Mouse (Mus musculus) stomach, embryonic 14.5 days (tissue): ENCODE measurements at regions not wholly inside any gene's neighbourhood (a gene's known extent, or its start where the extent isn't known, plus 50 kb on each side); places are given as distances from the start of the nearest gene placed in this dataset.

Experiments
- ATAC-seq: fragments of 200-750 bp; cut with Nextera tagmentation; 2 replicates; pipeline ENCODE4 v1.8.0; 2017; ENCODE audit warnings: low read depth, moderate TSS enrichment; ENCODE audit not compliant: insufficient number of reproducible peaks, insufficient read depth, low FRiP score
- H3K27ac ChIP-seq: fragments of 300-500 bp; sonication (generic); 2 replicates; pipeline ENCODE4 v1.5.1; 2014; ENCODE audit warnings: mild to moderate bottlenecking, low read length, moderate library complexity, mixed read lengths
- H3K27me3 ChIP-seq: fragments of 300-500 bp; sonication (generic); 2 replicates; pipeline ENCODE4 v1.6.1; 2014; ENCODE audit warnings: low read length, control low read depth, mixed read lengths; ENCODE audit not compliant: control insufficient read depth, insufficient read depth
- H3K36me3 ChIP-seq: fragments of 300-500 bp; sonication (generic); 2 replicates; pipeline ENCODE4 v1.6.1; 2014; ENCODE audit warnings: mild to moderate bottlenecking, control low read depth, low read length, moderate library complexity, mixed read lengths; ENCODE audit not compliant: control insufficient read depth, insufficient read depth
- H3K4me1 ChIP-seq: fragments of 300-500 bp; sonication (generic); 2 replicates; pipeline ENCODE4 v1.6.1; 2014; ENCODE audit warnings: low read length, control low read depth, mixed read lengths; ENCODE audit not compliant: control insufficient read depth, insufficient read depth
- H3K4me2 ChIP-seq: fragments of 300-500 bp; sonication (generic); replicated peaks from 2 replicates; pipeline ENCODE4 v1.6.1; 2014; ENCODE audit warnings: low read depth, low read length, control low read depth
- H3K4me3 ChIP-seq: fragments of 300-500 bp; sonication (generic); 2 replicates; pipeline ENCODE4 v1.5.1; 2014; ENCODE audit warnings: low read depth, low read length, control low read depth
- H3K9ac ChIP-seq: fragments of 300-500 bp; sonication (generic); replicated peaks from 2 replicates; pipeline ENCODE4 v1.6.1; 2014; ENCODE audit warnings: low read depth, mild to moderate bottlenecking, control low read depth, low read length, moderate library complexity, mixed read lengths
- H3K9me3 ChIP-seq: fragments of 300-500 bp; sonication (generic); 2 replicates; pipeline ENCODE4 v1.6.1; 2016; ENCODE audit warnings: low read depth, low read length, control low read depth; ENCODE audit not compliant: control insufficient read depth
- WGBS: fragments of 180-500 bp; shearing (Covaris S2); extraction: QIAGEN DNeasy Blood & Tissue Kit; methylation state at CpG from one replicate; pipeline ENCODE4 v1.1.7; 2014; 5-methylcytosine and 5-hydroxymethylcytosine counted together

DNA sequence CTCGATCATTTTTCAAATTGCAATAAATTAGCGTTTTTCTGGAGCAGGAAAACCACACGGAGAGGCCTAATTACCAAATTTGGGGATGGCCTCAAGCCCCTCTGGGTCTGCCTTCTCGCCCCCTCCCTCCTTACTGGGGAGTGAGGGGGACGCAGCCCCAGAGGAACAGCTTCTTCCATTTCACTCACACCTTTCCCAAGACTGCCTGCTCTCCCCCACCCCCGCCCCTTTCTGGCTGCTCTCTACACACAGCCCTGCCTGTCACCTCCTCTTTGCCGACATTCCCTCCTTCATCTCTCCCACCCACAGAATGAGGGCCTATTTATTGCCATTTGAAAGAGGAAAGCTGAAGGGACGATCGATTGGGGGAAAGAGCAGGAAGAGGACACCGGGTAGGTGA is 97.2 kb upstream of the Pja1 start:
- Histone ChIP-seq H3K36me3 (no peaks in the 10 kb centered on the region), H3K27me3 (no peaks in the 10 kb centered on the region), H3K9me3 (no peaks in the 10 kb centered on the region), H3K9ac (no peak overlapping the region), H3K4me2 (peak overlapping the region; percentile 25; the same call in 1 of the 2 replicates), H3K4me1 (no peaks in the 10 kb centered on the region), H3K4me3 (no peak overlapping the region), H3K27ac (peak overlapping the region; percentile 29; the same call in 1 of the 2 replicates)
- peak; percentile 42; the same call in 1 of the 2 replicates for ATAC-seq
- 27% methylated on average over 10 of the region's 10 CpGs for WGBS

DNA sequence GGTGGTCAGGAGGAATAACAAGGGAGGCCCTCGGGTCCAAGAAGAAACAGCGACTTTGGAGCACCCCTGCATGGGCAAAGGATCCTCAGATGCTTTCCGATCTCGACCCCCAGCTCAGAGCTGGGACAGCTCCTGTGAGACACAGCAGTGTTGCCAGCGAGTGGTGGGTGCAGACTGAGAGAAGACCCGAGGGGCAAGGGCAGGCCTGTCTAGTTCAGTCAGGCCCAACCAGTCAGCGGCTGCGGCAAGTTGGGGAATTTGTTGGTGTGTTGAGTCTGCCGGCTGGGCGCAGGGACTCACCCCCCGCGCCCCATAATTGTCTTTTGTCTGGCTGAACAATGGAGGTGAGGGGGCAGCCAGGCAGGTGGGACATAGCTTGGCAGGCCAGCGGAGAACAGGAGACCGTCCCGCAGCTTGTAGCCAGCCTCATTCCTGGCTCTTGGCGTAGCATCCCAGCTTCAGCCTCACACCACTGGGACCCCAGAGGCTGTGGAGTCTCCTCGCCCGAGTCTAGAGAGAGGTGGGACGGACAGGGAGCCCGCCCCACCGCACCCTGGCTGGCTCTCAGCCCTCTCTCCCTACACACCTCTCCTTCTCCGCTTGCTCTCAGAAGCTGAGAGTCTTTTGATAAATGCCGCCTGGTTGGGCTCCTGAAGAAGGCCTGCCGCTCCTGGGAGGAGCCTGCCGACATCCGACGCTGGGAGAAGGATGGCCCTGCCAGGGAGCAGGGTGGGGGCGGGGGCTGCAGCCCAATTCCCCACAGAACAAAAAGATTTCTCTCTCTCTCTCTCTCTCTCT is 96.5 kb upstream of the Pja1 start:
- Histone ChIP-seq H3K4me3 (no peak overlapping the region), H3K9me3 (no peaks in the 10 kb centered on the region), H3K9ac (no peak overlapping the region), H3K27me3 (no peaks in the 10 kb centered on the region), H3K27ac (peak overlapping the region; percentile 76), H3K4me2 (peak overlapping the region; percentile 25; the same call in 1 of the 2 replicates), H3K36me3 (no peaks in the 10 kb centered on the region), H3K4me1 (no peaks in the 10 kb centered on the region)
- peak; percentile 86; the same call in 1 of the 2 replicates for ATAC-seq
- WGBS, result 24% methylated on average over 28 of the region's 28 CpGs

DNA sequence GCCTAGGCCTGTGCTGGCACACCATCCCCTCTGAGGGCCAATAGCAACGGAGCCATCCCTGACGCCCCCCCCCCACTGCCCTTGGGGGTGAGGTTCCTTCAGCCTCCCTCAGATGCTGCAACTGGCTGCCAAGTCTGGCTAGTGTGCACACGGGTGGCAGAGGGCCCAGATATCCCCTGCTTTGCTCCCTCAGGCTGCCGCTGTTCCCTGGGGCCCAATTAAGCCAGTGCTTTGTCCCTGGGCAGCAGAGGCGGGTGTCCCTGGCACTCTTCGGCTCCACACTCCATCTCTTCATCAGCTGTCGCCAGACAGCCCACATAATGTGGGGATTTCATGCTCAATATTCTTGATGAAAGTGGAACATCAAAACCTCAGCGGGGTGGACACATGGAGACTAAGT is 90.9 kb upstream of the Pja1 start:
- WGBS, result 70% methylated on average over 8 of the region's 8 CpGs
- Histone ChIP-seq H3K9ac (no peak overlapping the region), H3K4me1 (no peaks in the 10 kb centered on the region), H3K27ac (no peak overlapping the region), H3K4me2 (no peak overlapping the region), H3K4me3 (no peak overlapping the region), H3K36me3 (no peaks in the 10 kb centered on the region), H3K27me3 (no peaks in the 10 kb centered on the region), H3K9me3 (no peaks in the 10 kb centered on the region)
- ATAC-seq, result no peak

DNA sequence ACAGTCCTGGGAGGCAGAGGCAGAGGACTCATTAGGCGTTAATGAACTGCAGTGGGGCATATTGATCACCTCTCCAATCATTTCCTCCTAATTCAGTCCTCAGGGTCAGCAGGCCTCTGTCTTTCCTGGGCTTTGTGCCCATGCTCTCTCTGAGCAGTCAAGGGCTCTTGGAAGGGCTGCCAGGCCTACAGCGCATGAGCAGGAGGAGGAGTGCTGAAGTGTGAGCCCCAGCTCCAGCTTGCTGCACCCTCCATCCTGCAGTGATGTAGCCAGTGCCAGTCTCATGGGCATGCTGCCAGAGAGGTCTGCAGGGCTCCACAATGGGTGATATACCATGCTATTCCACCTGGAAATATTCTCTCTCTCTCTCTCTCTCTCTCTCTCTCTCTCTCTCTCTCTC is 89.6 kb upstream of the Pja1 start:
- ATAC-seq, result no peak
- no peak overlapping the region for H3K9ac ChIP-seq
- H3K4me3 ChIP-seq, result no peak overlapping the region
- no peak overlapping the region for H3K27ac ChIP-seq
- 80% methylated on average over 2 of the region's 2 CpGs for WGBS
- H3K27me3 ChIP-seq, result no peaks in the 10 kb centered on the region
- H3K4me1 ChIP-seq, result no peaks in the 10 kb centered on the region
- no peaks in the 10 kb centered on the region for H3K9me3 ChIP-seq
- H3K4me2 ChIP-seq, result no peak overlapping the region
- no peaks in the 10 kb centered on the region for H3K36me3 ChIP-seq

DNA sequence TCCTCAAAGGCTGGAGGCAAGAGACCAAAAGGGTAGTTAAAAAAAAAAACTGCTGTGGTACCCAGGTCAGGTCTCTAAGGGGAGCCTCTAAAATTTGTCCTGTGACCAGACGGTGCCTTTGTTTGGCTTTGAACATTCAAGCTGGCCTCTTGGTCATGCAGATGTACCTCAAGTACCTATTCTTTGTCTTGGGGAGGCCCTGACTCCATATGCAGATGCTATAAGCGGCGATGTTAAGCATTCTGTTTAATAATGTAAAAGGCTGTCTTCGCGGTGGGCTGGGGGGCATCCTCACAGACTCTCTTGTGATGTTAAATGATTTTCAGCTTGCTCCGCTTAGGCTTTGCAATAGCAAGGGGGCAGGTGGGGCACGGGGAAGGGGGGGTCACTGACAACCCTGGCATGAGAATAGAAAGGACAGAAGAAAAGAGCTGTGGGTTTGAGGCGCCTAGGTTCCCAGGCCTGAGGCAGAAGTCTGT is 85.8 kb upstream of the Pja1 start:
- Histone ChIP-seq H3K4me3 (no peak overlapping the region), H3K4me2 (no peak overlapping the region), H3K27ac (no peak overlapping the region), H3K4me1 (no peaks in the 10 kb centered on the region), H3K27me3 (no peaks in the 10 kb centered on the region), H3K9me3 (no peaks in the 10 kb centered on the region), H3K36me3 (no peaks in the 10 kb centered on the region), H3K9ac (no peak overlapping the region)
- WGBS, result 47% methylated on average over 8 of the region's 8 CpGs
- no peak for ATAC-seq

DNA sequence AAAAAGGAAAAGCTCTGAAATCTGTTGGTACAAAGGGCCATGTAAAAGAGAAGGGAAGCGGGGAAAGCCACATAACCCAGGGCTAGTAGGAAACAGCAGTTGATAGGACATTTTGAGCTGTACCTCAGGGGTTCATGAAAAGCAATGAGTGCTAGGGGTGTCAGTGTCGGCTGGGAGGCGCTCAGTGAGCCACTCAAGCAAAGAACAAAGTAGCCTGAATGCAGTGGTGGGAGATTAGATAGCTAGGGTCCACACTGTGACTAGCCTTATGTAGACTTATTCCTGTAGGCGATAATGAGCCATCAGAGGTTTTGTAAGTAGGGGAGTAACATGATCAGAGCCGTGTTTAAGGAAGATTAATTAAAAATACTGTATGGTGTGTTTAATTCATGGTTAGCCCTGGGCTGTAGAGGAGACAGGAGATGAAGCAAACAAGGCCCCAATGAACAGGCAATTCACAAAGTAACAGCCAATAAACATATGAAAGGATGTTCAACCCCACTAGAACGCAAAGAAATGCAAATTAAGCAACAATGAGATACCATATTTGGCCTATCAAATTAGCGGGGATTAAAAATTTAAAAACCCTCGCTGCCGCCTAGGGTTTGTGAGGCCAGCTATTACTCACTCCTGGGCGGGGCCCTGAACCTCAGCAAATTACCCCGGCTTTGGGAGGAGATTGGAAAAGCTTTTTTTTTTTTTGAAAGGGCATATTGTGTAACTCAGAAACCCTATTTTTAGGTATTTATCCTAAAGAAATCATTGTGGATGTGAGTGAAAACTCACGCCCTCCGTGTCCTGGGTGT is 85.1 kb upstream of the Pja1 start:
- H3K36me3 ChIP-seq, result no peaks in the 10 kb centered on the region
- H3K4me2 ChIP-seq, result no peak overlapping the region
- no peak overlapping the region for H3K4me3 ChIP-seq
- H3K27ac ChIP-seq, result no peak overlapping the region
- no peaks in the 10 kb centered on the region for H3K4me1 ChIP-seq
- H3K9ac ChIP-seq, result no peak overlapping the region
- H3K9me3 ChIP-seq, result no peaks in the 10 kb centered on the region
- ATAC-seq, result no peak
- 59% methylated on average over 13 of the region's 13 CpGs for WGBS
- no peaks in the 10 kb centered on the region for H3K27me3 ChIP-seq

DNA sequence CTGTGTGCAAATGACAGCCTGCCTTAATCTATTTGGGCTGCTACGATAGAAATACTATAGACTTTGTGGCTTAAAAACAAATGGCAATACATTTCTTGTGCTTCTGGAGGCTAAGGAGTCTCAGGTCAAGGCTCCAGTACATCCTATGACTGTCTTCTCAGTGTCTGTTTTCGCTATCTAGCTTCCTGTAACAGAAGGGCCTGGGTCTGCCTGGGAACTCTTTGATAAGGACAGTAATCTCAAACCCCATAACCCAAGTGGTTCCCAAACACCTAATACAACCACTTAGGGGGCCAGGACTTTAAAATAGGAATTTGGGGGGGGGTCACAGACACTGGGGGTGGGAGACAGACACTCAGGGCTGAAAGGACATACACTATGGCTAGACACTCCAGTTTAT is 81.7 kb upstream of the Pja1 start:
- Histone ChIP-seq H3K36me3 (no peaks in the 10 kb centered on the region), H3K9ac (no peak overlapping the region), H3K4me3 (no peak overlapping the region), H3K27me3 (no peaks in the 10 kb centered on the region), H3K4me2 (no peak overlapping the region), H3K9me3 (no peaks in the 10 kb centered on the region), H3K27ac (no peak overlapping the region), H3K4me1 (peaks cover 10% of the 10 kb centered on the region)
- 87% methylated on average over 2 of the region's 2 CpGs for WGBS
- no peak for ATAC-seq

DNA sequence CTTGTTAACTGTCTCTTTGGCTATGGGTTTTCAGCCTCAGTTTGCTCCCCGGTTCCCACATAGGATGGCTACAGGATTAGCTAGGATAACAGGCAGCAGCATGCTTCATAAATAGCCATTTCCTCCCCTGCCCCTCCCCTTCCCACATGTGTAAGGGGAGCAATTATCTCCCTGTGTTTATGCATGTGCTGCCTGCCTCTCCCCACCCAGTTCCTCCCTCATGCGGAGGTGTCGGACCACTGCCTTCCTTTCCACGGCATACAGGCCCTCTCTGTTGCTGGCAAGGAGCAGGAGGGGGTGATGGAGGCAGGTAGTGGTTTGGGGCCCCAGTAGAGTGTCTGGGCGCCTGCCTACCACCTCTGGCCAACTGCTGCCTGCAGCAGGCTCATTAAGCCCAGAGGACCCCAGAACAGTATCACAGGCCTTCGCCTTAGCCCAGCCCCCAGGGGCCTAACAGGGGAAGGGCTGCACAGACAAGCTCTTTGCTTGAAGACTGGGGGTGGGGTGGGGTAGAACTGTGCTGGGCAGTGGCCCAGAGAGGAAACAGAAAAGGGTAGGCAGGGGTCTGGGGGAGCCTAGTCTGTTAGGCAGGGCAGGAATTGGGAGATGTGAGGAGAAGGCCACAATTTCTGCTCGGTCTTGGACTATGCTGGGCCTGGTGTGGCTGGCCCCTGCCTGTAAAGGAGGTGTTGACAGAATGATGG is 79.1 kb upstream of the Pja1 start:
- H3K9me3 ChIP-seq, result no peaks in the 10 kb centered on the region
- no peak overlapping the region for H3K9ac ChIP-seq
- H3K4me1 ChIP-seq, result peaks cover 10% of the 10 kb centered on the region
- no peaks in the 10 kb centered on the region for H3K36me3 ChIP-seq
- no peaks in the 10 kb centered on the region for H3K27me3 ChIP-seq
- no peak overlapping the region for H3K4me2 ChIP-seq
- peak overlapping the region; percentile 33; the same call in 1 of the 2 replicates for H3K27ac ChIP-seq
- H3K4me3 ChIP-seq, result no peak overlapping the region
- ATAC-seq, result peak; percentile 69; the same call in 1 of the 2 replicates
- WGBS, result 48% methylated on average over 7 of the region's 7 CpGs
